Mouse (Mus musculus) heart, embryonic 13.5 days (tissue): ENCODE data around the gene Lrrc75a. TPM values are rescaled to one million over a fixed set of nuclear protein-coding genes. Genes with fewer than 3 reads are reported as not detected.
A peak's percentile ranks its signal among the peaks of the same experiment; 100 is the strongest.

Experiments used
- ATAC-seq: fragments of 200-750 bp; cut with Nextera tagmentation; 2 replicates; pipeline ENCODE4 v1.8.0; 2017; ENCODE audit warnings: moderate TSS enrichment; ENCODE audit not compliant: insufficient number of reproducible peaks, low FRiP score, low TSS enrichment; ENCODE audit errors: extremely low read depth
- H3K27ac ChIP-seq: fragments of 300-500 bp; sonication (generic); replicated peaks from 2 replicates; pipeline ENCODE4 v1.5.1; 2015; ENCODE audit warnings: moderate library complexity, mild to moderate bottlenecking, inconsistent platforms
- H3K27me3 ChIP-seq: fragments of 300-500 bp; sonication (generic); replicated peaks from 2 replicates; pipeline ENCODE4 v1.6.1; 2015; ENCODE audit warnings: mild to moderate bottlenecking, inconsistent platforms
- H3K36me3 ChIP-seq: fragments of 300-500 bp; sonication (generic); 2 replicates; pipeline ENCODE4 v1.6.1; 2015; ENCODE audit warnings: mild to moderate bottlenecking, inconsistent platforms
- H3K4me1 ChIP-seq: fragments of 300-500 bp; sonication (generic); 2 replicates; pipeline ENCODE4 v1.6.1; 2015; ENCODE audit warnings: inconsistent platforms
- H3K4me2 ChIP-seq: fragments of 300-500 bp; sonication (generic); 2 replicates; pipeline ENCODE4 v1.6.1; 2015; ENCODE audit warnings: inconsistent platforms, mild to moderate bottlenecking, moderate library complexity
- H3K4me3 ChIP-seq: fragments of 300-500 bp; sonication (generic); 2 replicates; pipeline ENCODE4 v1.5.1; 2015; ENCODE audit warnings: moderate library complexity, mild to moderate bottlenecking, inconsistent platforms
- H3K9ac ChIP-seq: fragments of 300-500 bp; sonication (generic); 2 replicates; pipeline ENCODE4 v1.6.1; 2015; ENCODE audit warnings: inconsistent platforms, mild to moderate bottlenecking, moderate library complexity
- H3K9me3 ChIP-seq: fragments of 300-500 bp; sonication (generic); 2 replicates; pipeline ENCODE4 v1.6.1; 2016; ENCODE audit warnings: inconsistent platforms
- WGBS: fragments of 180-500 bp; shearing (Covaris S2); methylation state at CpG from one replicate; pipeline ENCODE4 v1.1.7; 2015; ENCODE audit warnings: mixed read lengths; 5-methylcytosine and 5-hydroxymethylcytosine counted together
- polyA plus RNA-seq: library from polyadenylated mRNA; unstranded; fragments of >200 nt; fragmentation: Nextera tagmentation; extraction: Ambion mirVana; gene quantifications from 2 replicates; pipeline ENCODE4 v1.2.1, GENCODE M21; 2015

Lrrc75a gene
- polyA plus RNA-seq, 1 experiment from 2014 or later = 14.3 TPM

- peak overlapping the region; percentile 51 for H3K4me3 ChIP-seq
- H3K9ac ChIP-seq = peak overlapping the region; percentile 75
- peaks cover 5% of the 10 kb centered on the region; the same call in 1 of the 2 replicates for H3K36me3 ChIP-seq
- peak overlapping the region; percentile 79 for H3K4me2 ChIP-seq
- H3K4me1 ChIP-seq = peaks cover 12% of the 10 kb centered on the region
- no peaks in the 10 kb centered on the region for H3K9me3 ChIP-seq
- ATAC-seq = no peak
- 18% methylated on average over 43 of the region's 43 CpGs for WGBS
- H3K27ac ChIP-seq = no peak overlapping the region
- H3K27me3 ChIP-seq = 0 out of 2 replicates have a peak, but pooled peaks cover 4% of the 10 kb centered on the region
Measured at GRCm38 (mm10) chr11:62560463-62561016, 87.8 kb downstream of the Lrrc75a start.

- Histone ChIP-seq H3K4me3 (no peak overlapping the region), H3K9ac (no peak overlapping the region), H3K27ac (no peak overlapping the region), H3K4me2 (no peak overlapping the region), H3K9me3 (no peaks in the 10 kb centered on the region), H3K4me1 (peaks cover 26% of the 10 kb centered on the region), H3K36me3 (peaks cover 19% of the 10 kb centered on the region), H3K27me3 (0 out of 2 replicates have a peak, but pooled peaks cover 4% of the 10 kb centered on the region)
- WGBS = 32% methylated on average over 6 of the region's 6 CpGs
- ATAC-seq = no peak
Measured at GRCm38 (mm10) chr11:62558961-62559646, 89.2 kb downstream of the Lrrc75a start.

DNA sequence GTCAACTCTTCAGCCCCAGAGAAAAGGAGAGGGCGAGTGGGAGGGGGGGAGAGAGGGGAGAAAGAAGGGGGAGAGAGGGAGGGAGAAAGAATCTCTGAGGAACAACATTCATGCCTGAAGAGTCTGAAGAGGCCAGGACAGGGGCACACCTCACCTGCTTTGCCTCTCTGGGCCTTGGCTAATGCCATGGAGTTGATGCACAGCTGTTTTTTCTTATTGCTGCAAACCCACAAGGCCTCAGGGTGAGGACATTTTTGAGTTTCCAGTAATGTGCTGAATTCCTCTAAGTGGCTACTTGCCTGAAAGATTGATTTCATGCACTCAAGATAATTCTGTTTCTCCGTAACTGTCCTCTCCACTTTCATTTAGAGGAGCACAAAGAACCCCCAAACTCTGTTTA is 90.2 kb downstream of the Lrrc75a start:
- H3K9ac ChIP-seq = no peak overlapping the region
- H3K36me3 ChIP-seq = peaks cover 29% of the 10 kb centered on the region
- H3K9me3 ChIP-seq = no peaks in the 10 kb centered on the region
- 77% methylated on average over 2 of the region's 2 CpGs for WGBS
- peaks cover 35% of the 10 kb centered on the region for H3K4me1 ChIP-seq
- no peak overlapping the region for H3K4me2 ChIP-seq
- no peak for ATAC-seq
- no peak overlapping the region for H3K27ac ChIP-seq
- no peak overlapping the region for H3K4me3 ChIP-seq
- 0 out of 2 replicates have a peak, but pooled peaks cover 4% of the 10 kb centered on the region for H3K27me3 ChIP-seq

GRCm38 (mm10) chr11:62557205-62557604 is 91.1 kb downstream of the Lrrc75a start:
- Histone ChIP-seq H3K9me3 (no peaks in the 10 kb centered on the region), H3K4me3 (0 out of 2 replicates have a peak overlapping the region, but pooled peaks have one; percentile 3), H3K27ac (no peak overlapping the region), H3K27me3 (0 out of 2 replicates have a peak, but pooled peaks cover 4% of the 10 kb centered on the region), H3K9ac (no peak overlapping the region), H3K36me3 (peaks cover 32% of the 10 kb centered on the region), H3K4me2 (peak overlapping the region; percentile 97), H3K4me1 (peaks cover 36% of the 10 kb centered on the region)
- no peak for ATAC-seq
- 54% methylated on average over 5 of the region's 5 CpGs for WGBS

GRCm38 (mm10) chr11:62555896-62556412 is 92.4 kb downstream of the Lrrc75a start:
- H3K9ac ChIP-seq = peak overlapping the region; percentile 7; the same call in 1 of the 2 replicates
- H3K9me3 ChIP-seq = no peaks in the 10 kb centered on the region

GRCm38 (mm10) chr11:62554934-62555517 is 93.3 kb downstream of the Lrrc75a start:
- H3K4me3 ChIP-seq = peak overlapping the region; percentile 67
- ATAC-seq = no peak

More at GRCm38 (mm10) chr11:62555896-62556412, 92.4 kb downstream of the Lrrc75a start:
- peak overlapping the region; percentile 97 for H3K4me2 ChIP-seq
- H3K27me3 ChIP-seq = no peaks in the 10 kb centered on the region
- H3K4me1 ChIP-seq = peaks cover 36% of the 10 kb centered on the region
- H3K36me3 ChIP-seq = peaks cover 32% of the 10 kb centered on the region
- H3K4me3 ChIP-seq = peak overlapping the region; percentile 67
- ATAC-seq = no peak
- H3K27ac ChIP-seq = no peak overlapping the region

More at GRCm38 (mm10) chr11:62554934-62555517, 93.3 kb downstream of the Lrrc75a start:
- Histone ChIP-seq H3K4me1 (peaks cover 36% of the 10 kb centered on the region), H3K9ac (peak overlapping the region; percentile 85; the same call in 1 of the 2 replicates), H3K4me2 (peak overlapping the region; percentile 97), H3K9me3 (no peaks in the 10 kb centered on the region), H3K36me3 (peaks cover 32% of the 10 kb centered on the region), H3K27me3 (no peaks in the 10 kb centered on the region), H3K27ac (peak overlapping the region; percentile 28; the same call in 1 of the 2 replicates)

Other genes starting within 250 kb of the Lrrc75a start
- gene Pigl, start 190.1 kb downstream of the Lrrc75a start, polyA plus RNA-seq = 8.5 TPM in 2 replicates
- gene Ncor1, start 190.0 kb downstream of the Lrrc75a start, polyA plus RNA-seq = 101 and 107 TPM in 2 replicates
- 16.4 and 16.7 TPM in 2 replicates for gene Cenpv, start 109.3 kb downstream of the Lrrc75a start, polyA plus RNA-seq
- 2,701 and 2,883 TPM in 2 replicates for gene Ubb, start 97.4 kb downstream of the Lrrc75a start, polyA plus RNA-seq
- 3.4 and 4.7 TPM in 2 replicates for gene Trpv2, start 74.0 kb downstream of the Lrrc75a start, polyA plus RNA-seq
- gene Mmgt2, start 141 bp upstream of the Lrrc75a start, polyA plus RNA-seq = 42.8 and 53.9 TPM in 2 replicates
- 3.6 and 3.8 TPM in 2 replicates for gene Zfp287, start 83.4 kb upstream of the Lrrc75a start, polyA plus RNA-seq
- not detected in 2 replicates for gene Gm10428, start 104.6 kb upstream of the Lrrc75a start, polyA plus RNA-seq
- 9.9 and 10.2 TPM in 2 replicates for gene Zfp286, start 140.9 kb upstream of the Lrrc75a start, polyA plus RNA-seq
- gene Trim16, start 171.7 kb upstream of the Lrrc75a start, polyA plus RNA-seq = 5.7 and 5.8 TPM in 2 replicates
- 0.13 TPM in 1 of 2 replicates, not detected in the other for gene Fbxw10, start 198.5 kb upstream of the Lrrc75a start, polyA plus RNA-seq
- 47.7 and 52.3 TPM in 2 replicates for gene Tvp23b, start 230.9 kb upstream of the Lrrc75a start, polyA plus RNA-seq